Mouse (Mus musculus) midbrain, embryonic 15.5 days (tissue): ENCODE data around the gene Trpm8. TPM values are rescaled to one million over a fixed set of nuclear protein-coding genes. Genes with fewer than 3 reads are reported as not detected.

Experiments used
- ATAC-seq: fragments of 200-750 bp; cut with Nextera tagmentation; replicated peaks from 2 replicates; pipeline ENCODE4 v1.8.0; 2017; ENCODE audit warnings: moderate TSS enrichment
- H3K27ac ChIP-seq: fragments of 300-500 bp; sonication (generic); 2 replicates; pipeline ENCODE4 v1.5.1; 2015; ENCODE audit warnings: mild to moderate bottlenecking, inconsistent platforms
- H3K27me3 ChIP-seq: fragments of 300-500 bp; sonication (generic); replicated peaks from 2 replicates; pipeline ENCODE4 v1.6.1; 2015; ENCODE audit warnings: inconsistent platforms
- H3K36me3 ChIP-seq: fragments of 300-500 bp; sonication (generic); replicated peaks from 2 replicates; pipeline ENCODE4 v1.6.1; 2015; ENCODE audit warnings: inconsistent platforms
- H3K4me1 ChIP-seq: fragments of 300-500 bp; sonication (generic); 2 replicates; pipeline ENCODE4 v1.6.1; 2015; ENCODE audit warnings: inconsistent platforms
- H3K4me2 ChIP-seq: fragments of 300-500 bp; sonication (generic); 2 replicates; pipeline ENCODE4 v1.6.1; 2015; ENCODE audit warnings: inconsistent platforms, mild to moderate bottlenecking, moderate library complexity
- H3K4me3 ChIP-seq: fragments of 300-500 bp; sonication (generic); 2 replicates; pipeline ENCODE4 v1.5.1; 2015; ENCODE audit warnings: mild to moderate bottlenecking, inconsistent platforms
- H3K9ac ChIP-seq: fragments of 300-500 bp; sonication (generic); 2 replicates; pipeline ENCODE4 v1.6.1; 2015; ENCODE audit warnings: mild to moderate bottlenecking, inconsistent platforms
- H3K9me3 ChIP-seq: fragments of 300-500 bp; sonication (generic); 2 replicates; pipeline ENCODE4 v1.6.1; 2016; ENCODE audit warnings: inconsistent platforms
- WGBS: fragments of 180-500 bp; shearing (Covaris S2); methylation state at CpG from one replicate; pipeline ENCODE4 v1.1.7; 2015; ENCODE audit warnings: mixed read lengths; 5-methylcytosine and 5-hydroxymethylcytosine counted together
- polyA plus RNA-seq: library from polyadenylated mRNA; unstranded; fragments of >200 nt; fragmentation: Nextera tagmentation; extraction: Ambion mirVana; gene quantifications from 2 replicates; pipeline ENCODE4 v1.2.1, GENCODE M21; 2015

Trpm8 gene
- polyA plus RNA-seq, 1 experiment from 2014 or later: 0.10 TPM

DNA sequence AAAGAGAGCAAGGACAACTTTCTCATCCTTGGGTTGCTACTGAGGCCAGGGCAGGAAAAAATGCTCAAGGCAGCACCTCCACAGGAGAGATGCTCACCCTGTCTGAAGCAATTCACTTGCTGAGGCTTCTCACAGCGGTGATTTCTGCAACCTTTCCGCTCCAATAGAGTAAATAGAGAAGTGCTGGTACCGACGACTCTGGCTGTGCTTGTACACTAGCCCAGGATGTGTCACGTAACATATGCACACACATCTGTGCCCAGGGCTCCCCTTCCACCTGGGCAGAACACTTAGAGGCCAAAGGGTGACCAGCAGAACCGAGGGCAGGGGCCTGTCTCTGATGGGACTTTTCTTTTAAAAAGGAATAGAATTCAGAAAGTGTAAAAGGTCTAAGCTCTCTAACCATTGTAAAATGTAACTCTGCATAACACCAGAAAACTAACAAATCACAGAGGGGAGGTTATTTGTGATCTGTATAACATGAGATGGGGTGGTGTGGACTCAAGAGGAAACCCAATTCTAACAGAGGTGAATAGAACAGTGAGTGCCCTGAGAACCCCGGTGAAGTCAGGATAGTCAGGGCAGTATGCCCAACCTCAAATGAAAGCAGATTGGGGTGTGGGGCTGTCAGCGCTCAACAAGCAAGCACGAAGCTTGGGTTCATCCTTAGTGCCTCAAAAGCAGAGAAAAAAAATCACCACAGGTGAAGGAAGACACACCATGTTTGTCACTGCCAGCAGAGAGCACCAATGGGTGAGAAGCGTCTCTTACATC is 16.7 kb upstream of the Trpm8 start:
- 0 out of 2 replicates have a peak, but pooled peaks cover 6% of the 10 kb centered on the region for H3K9me3 ChIP-seq
- H3K36me3 ChIP-seq: peaks cover 47% of the 10 kb centered on the region
- no peak overlapping the region for H3K27ac ChIP-seq
- H3K9ac ChIP-seq: no peak overlapping the region
- ATAC-seq: no peak
- WGBS: 84% methylated on average over 10 of the region's 10 CpGs
- H3K4me1 ChIP-seq: no peaks in the 10 kb centered on the region
- no peak overlapping the region for H3K4me3 ChIP-seq
- no peak overlapping the region for H3K4me2 ChIP-seq
- H3K27me3 ChIP-seq: no peaks in the 10 kb centered on the region

GRCm38 (mm10) chr1:88261706-88262105 is 15.8 kb upstream of the Trpm8 start:
- Histone ChIP-seq H3K27ac (no peak overlapping the region), H3K9me3 (no peaks in the 10 kb centered on the region), H3K4me3 (no peak overlapping the region), H3K27me3 (no peaks in the 10 kb centered on the region), H3K9ac (no peak overlapping the region), H3K36me3 (peaks cover 56% of the 10 kb centered on the region), H3K4me1 (no peaks in the 10 kb centered on the region), H3K4me2 (no peak overlapping the region)
- ATAC-seq: no peak
- WGBS: 87% methylated on average over 7 of the region's 7 CpGs

DNA sequence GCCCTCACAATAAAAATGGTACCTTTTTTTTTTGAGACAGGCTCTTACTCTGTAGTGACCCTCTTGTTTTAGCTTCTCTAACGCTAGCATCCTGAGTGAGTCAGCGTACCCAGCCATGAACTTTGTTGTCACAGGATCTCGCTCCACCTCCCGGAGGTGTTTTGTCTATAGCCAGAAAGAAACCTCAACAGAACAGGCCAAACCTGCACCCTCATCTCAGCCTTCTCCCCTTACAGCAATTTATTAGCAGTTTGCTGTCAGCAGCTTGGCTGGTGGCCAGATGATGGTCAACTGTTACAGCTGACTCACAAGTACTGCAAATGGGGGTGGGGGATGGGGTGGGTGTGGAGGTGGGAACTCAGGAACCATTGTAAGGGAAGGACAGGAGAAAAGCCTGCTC is 15.2 kb upstream of the Trpm8 start:
- no peak overlapping the region for H3K27ac ChIP-seq
- no peaks in the 10 kb centered on the region for H3K9me3 ChIP-seq

DNA sequence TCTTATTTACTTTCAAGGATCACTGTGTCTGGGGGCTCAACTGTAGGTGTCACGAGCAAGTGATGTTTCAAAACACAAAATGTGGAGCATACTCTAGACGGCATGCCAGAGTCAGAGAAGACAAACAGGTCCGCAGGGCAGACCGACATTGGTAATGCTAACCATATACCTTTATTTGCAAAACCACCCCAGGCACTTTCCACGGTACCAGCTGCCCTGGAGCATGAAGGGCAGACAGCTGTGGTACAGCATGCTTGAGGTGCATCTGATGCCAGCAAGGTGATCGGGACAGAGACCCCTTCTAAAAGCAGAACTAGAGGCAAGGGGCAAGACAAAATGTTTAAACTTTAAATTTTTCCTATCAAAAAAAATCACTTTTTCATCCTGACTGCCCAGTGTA is 14.5 kb upstream of the Trpm8 start:
- Histone ChIP-seq H3K4me1 (no peaks in the 10 kb centered on the region), H3K4me2 (no peak overlapping the region), H3K9me3 (no peaks in the 10 kb centered on the region), H3K27me3 (no peaks in the 10 kb centered on the region), H3K27ac (no peak overlapping the region), H3K4me3 (no peak overlapping the region), H3K9ac (no peak overlapping the region), H3K36me3 (peaks cover 69% of the 10 kb centered on the region)
- 77% methylated on average over 6 of the region's 6 CpGs for WGBS
- ATAC-seq: no peak

More for the DNA sequence above, 15.2 kb upstream of the Trpm8 start:
- Histone ChIP-seq H3K4me1 (no peaks in the 10 kb centered on the region), H3K36me3 (peaks cover 62% of the 10 kb centered on the region), H3K9ac (no peak overlapping the region), H3K4me2 (no peak overlapping the region), H3K27me3 (no peaks in the 10 kb centered on the region), H3K4me3 (no peak overlapping the region)
- 85% methylated on average over 4 of the region's 4 CpGs for whole genome bisulfite sequencing
- ATAC-seq: no peak

DNA sequence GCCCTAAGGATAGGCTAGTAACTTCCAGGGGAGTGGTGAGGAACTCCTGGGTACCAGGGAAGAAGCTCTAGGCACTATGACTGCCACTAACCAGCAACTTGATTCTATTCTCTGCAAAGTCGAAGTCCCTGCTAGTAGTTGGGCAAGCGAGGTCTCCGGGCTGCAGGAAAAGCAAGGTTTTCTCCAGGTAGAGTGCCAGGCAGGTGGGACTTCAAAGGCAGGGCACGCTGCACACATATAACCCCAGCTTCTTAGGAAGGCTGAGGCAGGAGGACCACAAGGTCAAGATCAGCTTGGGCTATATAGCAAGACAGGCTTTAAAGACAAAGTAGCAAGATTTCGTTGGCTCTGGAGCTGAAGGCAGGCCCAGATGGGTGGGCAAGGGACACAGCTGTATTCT is 13.7 kb upstream of the Trpm8 start:
- H3K36me3 ChIP-seq: peaks cover 77% of the 10 kb centered on the region
- no peak overlapping the region for H3K27ac ChIP-seq
- H3K9me3 ChIP-seq: no peaks in the 10 kb centered on the region
- H3K4me2 ChIP-seq: no peak overlapping the region
- H3K9ac ChIP-seq: no peak overlapping the region
- no peak overlapping the region for H3K4me3 ChIP-seq
- no peak for ATAC-seq
- WGBS: 92% methylated on average over 5 of the region's 5 CpGs
- no peaks in the 10 kb centered on the region for H3K27me3 ChIP-seq
- no peaks in the 10 kb centered on the region for H3K4me1 ChIP-seq

DNA sequence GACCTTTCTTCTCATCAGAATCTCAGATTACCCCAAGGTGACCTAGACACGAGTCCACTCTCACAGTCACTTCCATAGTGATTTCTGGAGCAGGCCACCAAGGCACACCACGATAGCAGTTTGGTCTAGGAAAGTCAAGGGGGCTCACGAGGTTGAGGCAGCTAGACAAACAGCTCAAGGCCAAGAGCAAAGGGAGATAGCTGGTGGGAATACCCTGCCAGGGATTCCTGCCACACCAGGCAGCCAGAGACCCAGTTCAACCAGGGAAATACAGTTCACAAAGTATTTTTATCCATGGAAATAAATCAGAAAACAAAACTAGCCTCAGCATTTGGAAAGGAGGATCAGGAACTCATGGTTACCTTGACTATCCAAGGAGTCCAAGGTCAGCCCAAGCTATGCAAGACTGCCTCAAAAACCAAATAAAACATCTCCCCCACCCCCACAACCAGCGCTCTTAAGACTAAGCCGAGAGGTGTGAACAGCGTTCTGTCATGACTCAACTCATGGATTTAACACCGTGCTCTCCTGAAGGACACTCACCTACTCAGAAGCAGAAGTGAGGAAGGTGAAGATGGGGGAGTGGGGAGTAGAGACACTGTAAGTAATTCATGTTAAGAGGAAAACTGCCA is 13.1 kb upstream of the Trpm8 start:
- Histone ChIP-seq H3K4me1 (no peaks in the 10 kb centered on the region), H3K4me3 (no peak overlapping the region), H3K4me2 (no peak overlapping the region), H3K27ac (no peak overlapping the region), H3K9ac (no peak overlapping the region), H3K9me3 (no peaks in the 10 kb centered on the region), H3K36me3 (peaks cover 83% of the 10 kb centered on the region), H3K27me3 (no peaks in the 10 kb centered on the region)
- WGBS: 90% methylated on average over 7 of the region's 7 CpGs
- ATAC-seq: no peak

GRCm38 (mm10) chr1:88264869-88265240 is 12.6 kb upstream of the Trpm8 start:
- WGBS: 79% methylated on average over 4 of the region's 4 CpGs
- no peak overlapping the region for H3K27ac ChIP-seq
- ATAC-seq: no peak

DNA sequence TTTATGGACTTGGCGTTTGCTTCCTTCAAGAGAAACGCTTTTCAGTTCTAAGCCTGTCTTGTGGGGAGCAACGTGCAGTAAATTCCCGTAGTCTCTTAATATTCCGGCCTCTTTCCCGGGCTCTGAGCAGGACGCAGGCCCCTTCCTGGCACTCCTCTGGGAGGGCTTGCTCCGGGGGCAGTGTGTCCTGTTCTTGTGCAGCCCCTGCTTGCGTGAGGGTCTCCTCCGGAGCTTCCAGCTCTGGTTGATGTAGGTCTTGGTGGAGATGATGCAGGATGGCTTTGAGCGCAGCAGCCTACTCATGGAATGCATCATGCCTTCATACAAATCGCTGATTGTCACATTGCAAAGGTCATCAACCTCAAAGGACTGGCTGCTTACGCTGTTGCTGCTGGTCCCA is 11.3 kb upstream of the Trpm8 start:
- Histone ChIP-seq H3K27me3 (no peaks in the 10 kb centered on the region), H3K36me3 (peaks cover 87% of the 10 kb centered on the region), H3K9me3 (no peaks in the 10 kb centered on the region), H3K4me1 (no peaks in the 10 kb centered on the region), H3K4me3 (no peak overlapping the region), H3K27ac (no peak overlapping the region), H3K9ac (no peak overlapping the region), H3K4me2 (no peak overlapping the region)
- WGBS: 90% methylated on average over 13 of the region's 13 CpGs
- no peak for ATAC-seq

More at GRCm38 (mm10) chr1:88264869-88265240, 12.6 kb upstream of the Trpm8 start:
- Histone ChIP-seq H3K4me2 (no peak overlapping the region), H3K27me3 (no peaks in the 10 kb centered on the region), H3K36me3 (peaks cover 88% of the 10 kb centered on the region), H3K4me3 (no peak overlapping the region), H3K9ac (no peak overlapping the region), H3K4me1 (no peaks in the 10 kb centered on the region), H3K9me3 (no peaks in the 10 kb centered on the region)

GRCm38 (mm10) chr1:88267489-88267888 is 10.0 kb upstream of the Trpm8 start:
- Histone ChIP-seq H3K27me3 (no peaks in the 10 kb centered on the region), H3K9ac (no peak overlapping the region), H3K27ac (no peak overlapping the region), H3K4me1 (no peaks in the 10 kb centered on the region), H3K36me3 (peaks cover 76% of the 10 kb centered on the region), H3K4me2 (no peak overlapping the region), H3K4me3 (no peak overlapping the region), H3K9me3 (no peaks in the 10 kb centered on the region)
- WGBS: 95% methylated on average over 6 of the region's 6 CpGs
- ATAC-seq: no peak

- no peaks in the 10 kb centered on the region for H3K27me3 ChIP-seq
- peaks cover 70% of the 10 kb centered on the region for H3K36me3 ChIP-seq
- H3K4me3 ChIP-seq: no peak overlapping the region
- H3K9me3 ChIP-seq: no peaks in the 10 kb centered on the region
- no peak for ATAC-seq
- no peak overlapping the region for H3K4me2 ChIP-seq
- no peak overlapping the region for H3K27ac ChIP-seq
- H3K4me1 ChIP-seq: no peaks in the 10 kb centered on the region
- no peak overlapping the region for H3K9ac ChIP-seq
- WGBS: 85% methylated on average over 6 of the region's 6 CpGs
Measured at GRCm38 (mm10) chr1:88268070-88268469, 9.4 kb upstream of the Trpm8 start.

DNA sequence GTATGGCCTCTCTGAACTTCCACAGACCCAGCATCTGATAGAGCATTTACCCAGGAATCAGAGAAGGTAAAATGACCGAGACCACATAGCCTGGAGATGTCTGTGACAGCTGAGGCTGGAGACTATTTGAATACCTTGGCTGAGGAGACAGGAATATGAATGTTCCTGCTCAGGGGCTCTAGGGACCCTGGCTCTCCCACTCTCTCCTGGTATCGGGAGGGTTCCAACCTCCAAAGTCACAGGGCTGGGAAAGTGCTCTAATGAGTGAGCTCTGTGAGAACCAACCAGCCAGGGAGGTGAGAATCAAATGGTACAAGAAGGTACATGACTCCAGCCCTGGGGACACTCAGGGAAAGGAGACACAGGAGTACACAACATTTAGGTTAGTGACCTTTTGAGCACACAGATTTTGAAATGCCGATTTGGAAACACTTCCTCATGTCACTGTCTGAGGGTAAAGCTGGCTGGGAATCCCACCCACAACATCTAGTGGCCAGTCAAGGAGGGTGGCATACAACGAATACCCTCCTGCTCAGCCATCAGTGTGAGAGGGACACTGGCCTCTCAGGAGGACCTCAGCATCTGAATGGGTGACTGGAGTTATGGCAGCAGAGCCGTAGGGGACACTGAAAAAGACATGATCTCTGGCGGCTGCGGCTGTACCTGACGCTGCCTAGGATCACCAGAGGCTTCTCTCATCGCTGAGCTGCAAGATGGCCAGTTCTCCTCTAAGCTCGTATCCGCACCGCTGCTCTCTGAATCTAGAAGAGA is 7.7 kb upstream of the Trpm8 start:
- H3K27ac ChIP-seq: no peak overlapping the region
- no peaks in the 10 kb centered on the region for H3K4me1 ChIP-seq
- no peak overlapping the region for H3K4me3 ChIP-seq
- H3K9ac ChIP-seq: no peak overlapping the region
- H3K4me2 ChIP-seq: no peak overlapping the region
- no peaks in the 10 kb centered on the region for H3K9me3 ChIP-seq
- peaks cover 59% of the 10 kb centered on the region for H3K36me3 ChIP-seq
- no peaks in the 10 kb centered on the region for H3K27me3 ChIP-seq
- WGBS: 90% methylated on average over 12 of the region's 12 CpGs
- no peak for ATAC-seq

GRCm38 (mm10) chr1:88272851-88273250 is 4.6 kb upstream of the Trpm8 start:
- WGBS: 59% methylated on average over 4 of the region's 4 CpGs
- Histone ChIP-seq H3K9me3 (no peaks in the 10 kb centered on the region), H3K27me3 (no peaks in the 10 kb centered on the region), H3K9ac (no peak overlapping the region), H3K4me3 (no peak overlapping the region), H3K4me2 (no peak overlapping the region), H3K36me3 (peaks cover 29% of the 10 kb centered on the region), H3K4me1 (peaks cover 18% of the 10 kb centered on the region), H3K27ac (no peak overlapping the region)
- no peak for ATAC-seq
